Mouse (Mus musculus): ENCODE data around the gene Fbxl14.
A peak's percentile ranks its signal among the peaks of the same experiment; 100 is the strongest.

DNA sequence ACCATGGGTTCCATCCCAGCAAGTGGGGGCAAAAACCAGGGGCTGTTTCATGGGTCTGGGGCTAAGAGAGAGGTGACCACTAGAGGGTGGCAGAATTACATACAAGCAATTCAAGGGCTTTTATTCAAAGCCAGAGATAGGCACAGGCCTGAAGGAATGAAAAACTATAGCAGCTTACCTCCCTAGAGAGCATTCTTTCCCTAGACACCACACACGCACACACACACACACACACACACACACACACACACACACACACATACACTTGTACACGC is 11.7 kb upstream of the Fbxl14 start:
- TF ChIP-seq CTCF (IDR thresholded peaks at IDR 0.05; ENCODE audit: low read depth): peak; percentile 69
- no peak for TF ChIP-seq EP300 (optimal IDR thresholded peaks at IDR 0.05)

All from stomach, postnatal 0 days (tissue).